Mouse (Mus musculus) colon, adult 2 months (tissue): ENCODE data around the gene Olfr1166. TPM values are rescaled to one million over a fixed set of nuclear protein-coding genes. Genes with fewer than 3 reads are reported as not detected.

Source experiments
- polyA plus RNA-seq: library from polyadenylated mRNA; depleted of rRNA; stranded (reverse); fragments of >200 nt; gene quantifications from 2 replicates; pipeline ENCODE4 v1.2.3, GENCODE M21; 2012; rRNA removed

Gene Olfr1166
- polyA plus RNA-seq, result not detected in 2 replicates

DNA sequence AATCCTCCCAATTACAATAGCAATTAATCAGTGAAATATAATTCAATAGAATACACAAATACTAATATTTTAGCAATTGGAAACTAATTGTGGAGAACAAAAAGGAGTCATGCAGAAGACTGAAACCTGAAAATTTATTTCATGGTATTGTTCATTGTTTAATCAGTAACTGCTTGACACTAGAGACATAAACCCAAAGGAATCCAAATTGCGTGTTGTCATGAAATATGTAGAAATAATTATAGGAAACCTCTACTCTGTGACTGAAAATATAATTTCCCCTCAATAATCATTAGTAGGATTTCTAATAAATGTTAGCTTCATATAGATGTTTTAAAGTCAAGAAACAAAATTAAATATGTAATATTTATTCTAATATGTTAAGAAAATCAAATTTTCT is at the start of gene Olfr1166:
Gene Olfr1166 (minus strand): TSS at position 101 of the 400 bp plus-strand sequence.

DNA sequence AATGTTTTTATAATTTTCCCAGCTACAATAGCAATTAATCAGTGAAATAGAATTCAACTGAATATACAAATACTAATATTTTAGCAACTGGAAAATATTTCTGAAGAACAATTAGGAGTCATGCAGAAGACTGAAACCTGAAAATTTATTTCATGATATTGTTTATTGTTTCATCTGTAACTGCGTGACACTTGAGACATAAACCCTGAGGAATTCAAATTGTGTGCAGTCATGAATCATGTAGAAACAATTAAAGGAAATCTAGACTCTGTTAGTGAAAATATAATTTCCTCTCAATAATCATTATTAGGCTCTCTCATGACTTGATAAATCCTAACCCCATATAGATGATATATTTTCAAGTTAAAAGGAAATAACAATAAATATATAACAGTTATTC is 27.0 kb upstream of the Olfr1166 start, which contains the start of gene Olfr1167:
Gene Olfr1167 (minus strand): TSS at position 101 of the 400 bp plus-strand sequence.

DNA sequence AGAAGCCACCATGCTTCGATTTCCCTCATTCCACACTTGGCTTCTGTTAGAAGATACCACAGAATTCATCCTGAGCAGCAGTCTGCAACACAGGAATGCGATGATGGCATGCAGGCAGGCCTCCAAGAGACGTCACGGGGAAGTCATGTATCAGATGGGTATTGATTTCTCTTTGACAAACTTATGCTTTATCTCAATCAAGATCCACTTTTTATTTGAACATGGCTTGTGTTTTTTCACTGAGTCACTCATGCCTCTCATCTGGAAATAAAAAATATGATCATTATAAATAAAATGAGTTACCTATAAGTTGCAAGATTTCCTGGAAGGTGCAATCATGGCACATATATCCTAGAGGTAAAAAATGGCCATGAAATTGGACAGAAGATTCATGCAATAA is 34.2 kb downstream of the Olfr1166 start, which contains the start of gene Olfr1164:
Gene Olfr1164 (minus strand): TSS at position 101 of the 400 bp plus-strand sequence.

Other genes with a start within 250 kb of the Olfr1166 start
- not detected in 2 replicates for gene Olfr1153, start 233.3 kb downstream of the Olfr1166 start, polyA plus RNA-seq
- gene Olfr1154, start 223.1 kb downstream of the Olfr1166 start, polyA plus RNA-seq, result not detected in 2 replicates
- gene Olfr1155, start 183.1 kb downstream of the Olfr1166 start, polyA plus RNA-seq, result not detected in 2 replicates
- not detected in 2 replicates for gene Olfr1156, start 175.2 kb downstream of the Olfr1166 start, polyA plus RNA-seq
- not detected in 2 replicates for gene Olfr1157, start 160.0 kb downstream of the Olfr1166 start, polyA plus RNA-seq
- gene Olfr74, start 153.6 kb downstream of the Olfr1166 start, polyA plus RNA-seq, result not detected in 2 replicates
- not detected in 2 replicates for gene Olfr1158, start 138.2 kb downstream of the Olfr1166 start, polyA plus RNA-seq
- not detected in 2 replicates for gene Olfr1160, start 120.0 kb downstream of the Olfr1166 start, polyA plus RNA-seq
- gene Olfr1161, start 105.5 kb downstream of the Olfr1166 start, polyA plus RNA-seq, result not detected in 2 replicates
- not detected in 2 replicates for gene Olfr73, start 90.6 kb downstream of the Olfr1166 start, polyA plus RNA-seq
- not detected in 2 replicates for gene Olfr1162, start 77.1 kb downstream of the Olfr1166 start, polyA plus RNA-seq
- not detected in 2 replicates for gene Olfr1163, start 56.4 kb downstream of the Olfr1166 start, polyA plus RNA-seq
- gene Olfr1164, start 34.3 kb downstream of the Olfr1166 start, polyA plus RNA-seq, result not detected in 2 replicates
- gene Olfr1167, start 26.9 kb upstream of the Olfr1166 start, polyA plus RNA-seq, result not detected in 2 replicates
- gene Olfr1168, start 53.6 kb upstream of the Olfr1166 start, polyA plus RNA-seq, result not detected in 2 replicates
- not detected in 2 replicates for gene Olfr1170, start 100.1 kb upstream of the Olfr1166 start, polyA plus RNA-seq
- gene Olfr1173, start 151.6 kb upstream of the Olfr1166 start, polyA plus RNA-seq, result not detected in 2 replicates
- gene Olfr1174-ps, start 186.9 kb upstream of the Olfr1166 start, polyA plus RNA-seq, result not detected in 2 replicates
- gene Olfr1175-ps, start 198.9 kb upstream of the Olfr1166 start, polyA plus RNA-seq, result not detected in 2 replicates
- gene Olfr1176, start 208.4 kb upstream of the Olfr1166 start, polyA plus RNA-seq, result not detected in 2 replicates
- gene Olfr1177-ps, start 218.2 kb upstream of the Olfr1166 start, polyA plus RNA-seq, result not detected in 2 replicates